ENCODE assay signal across 8 mouse cellular contexts in the genomic region with DNA sequence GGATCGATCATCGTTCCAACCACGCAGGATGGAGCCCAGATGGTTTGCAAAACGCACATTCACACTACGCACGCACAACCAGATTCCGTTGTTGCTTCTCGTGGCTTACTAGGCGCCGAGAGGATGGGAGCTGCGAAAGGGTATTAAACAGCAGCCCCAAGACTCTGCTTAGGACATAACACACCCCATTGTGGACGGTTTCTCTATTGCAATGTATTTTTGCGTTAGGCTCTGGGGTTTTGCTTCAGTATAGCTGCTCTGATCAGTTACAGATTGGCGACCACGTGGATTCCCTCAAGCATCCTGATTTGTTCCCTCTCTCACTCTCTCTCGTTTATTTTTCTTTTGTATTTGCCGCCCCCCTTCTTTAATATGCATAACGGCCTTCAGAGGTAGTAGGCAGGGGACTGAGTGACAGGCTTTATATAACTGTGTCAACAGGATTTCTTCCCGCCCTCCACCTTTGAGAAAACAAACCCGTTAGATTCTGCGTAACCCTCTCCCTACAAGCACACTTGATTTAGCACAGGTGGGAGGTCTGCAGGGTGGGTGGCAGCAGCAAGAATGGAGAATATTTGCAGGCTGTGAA. TPM values are rescaled to one million over a fixed set of nuclear protein-coding genes. Genes with fewer than 3 reads are reported as not detected.
DNase-seq lines count a peak whose midpoint lies in the region; ATAC-seq and TF ChIP-seq lines count a peak whose summit lies in the region.

No protein-coding gene starts in this region.

- H3K9ac ChIP-seq in heart, embryonic 13.5 days = peak overlapping the region; percentile 87
- H3K9ac ChIP-seq in embryonic facial prominence, embryonic 11.5 days (replicated peaks; ENCODE audit: low read length) = peak overlapping the region; percentile 89
- H3K9ac ChIP-seq in limb, embryonic 15.5 days = peak overlapping the region; percentile 56; the same call in 1 of the 2 replicates

- no peak overlapping the region for H3K27ac ChIP-seq in heart, embryonic 13.5 days (replicated peaks)
- H3K27ac ChIP-seq in embryonic facial prominence, embryonic 11.5 days (replicated peaks; ENCODE audit: low read depth, low read length) = peak overlapping the region; percentile 98
- peak overlapping the region; percentile 99 for H3K27ac ChIP-seq in limb, embryonic 15.5 days

- TF ChIP-seq CTCF in E14TG2a.4 (conservative IDR thresholded peaks at IDR 0.05; ENCODE audit: low read length) = no peak

- H3K36me3 ChIP-seq in heart, embryonic 13.5 days = no peaks in the 10 kb centered on the region
- peaks cover 8% of the 10 kb centered on the region for H3K36me3 ChIP-seq in E14TG2a.4 (ENCODE audit: insufficient read depth, low read length)
- H3K36me3 ChIP-seq in embryonic facial prominence, embryonic 11.5 days (replicated peaks; ENCODE audit: control insufficient read depth, insufficient read depth, low read depth, low read length) = no peaks in the 10 kb centered on the region
- H3K36me3 ChIP-seq in limb, embryonic 15.5 days = no peaks in the 10 kb centered on the region

- H3K4me3 ChIP-seq in heart, embryonic 13.5 days = peak overlapping the region; percentile 93
- H3K4me3 ChIP-seq in E14TG2a.4 (replicated peaks; ENCODE audit: low read length) = peak overlapping the region; percentile 98
- peak overlapping the region; percentile 93 for H3K4me3 ChIP-seq in embryonic facial prominence, embryonic 11.5 days (ENCODE audit: low read depth, low read length)
- peak overlapping the region; percentile 97 for H3K4me3 ChIP-seq in limb, embryonic 15.5 days

- H3K4me2 ChIP-seq in heart, embryonic 13.5 days = peak overlapping the region; percentile 100
- H3K4me2 ChIP-seq in embryonic facial prominence, embryonic 11.5 days (ENCODE audit: low read depth, low read length) = peak overlapping the region; percentile 89
- peak overlapping the region; percentile 96 for H3K4me2 ChIP-seq in limb, embryonic 15.5 days

- H3K4me1 ChIP-seq in heart, embryonic 13.5 days = peaks cover 33% of the 10 kb centered on the region
- H3K4me1 ChIP-seq in E14TG2a.4 (replicated peaks; ENCODE audit: low read depth, low read length) = peaks cover 32% of the 10 kb centered on the region
- H3K4me1 ChIP-seq in embryonic facial prominence, embryonic 11.5 days (ENCODE audit: control insufficient read depth, insufficient read depth, low read length) = peaks cover 5% of the 10 kb centered on the region
- H3K4me1 ChIP-seq in limb, embryonic 15.5 days = peaks cover 32% of the 10 kb centered on the region

- intact Hi-C loops in heart, postnatal 25 days (cut with DNase I) = loop anchor here (1.0 to 5.0 kb wide), 2 partner anchors 42 to 111 kb away; no protein-coding TSS in a partner anchor

- peaks cover 29% of the 10 kb centered on the region; the same call in 1 of the 2 replicates for H3K27me3 ChIP-seq in heart, embryonic 13.5 days (replicated peaks)
- peaks cover 16% of the 10 kb centered on the region for H3K27me3 ChIP-seq in E14TG2a.4 (ENCODE audit: insufficient read depth, low read length)
- no peaks in the 10 kb centered on the region for H3K27me3 ChIP-seq in embryonic facial prominence, embryonic 11.5 days (ENCODE audit: control insufficient read depth, insufficient read depth, low read length)
- no peaks in the 10 kb centered on the region for H3K27me3 ChIP-seq in limb, embryonic 15.5 days

- no peak for DNase-seq in heart, postnatal 25 days (ENCODE audit: low spot score)
- DNase-seq in embryonic facial prominence, embryonic 11.5 days (ENCODE audit: low spot score) = peak; percentile 70
- peak; percentile 72 for DNase-seq in induced T-regulatory cell, adult 2 months (ENCODE audit: low read depth)
- peak; percentile 81 for DNase-seq in right cerebral cortex, adult 18-20 months
- DNase-seq in urinary bladder, adult 18-20 months (ENCODE audit: low spot score in 2 of 2) = no peak

- no peaks in the 10 kb centered on the region for H3K9me3 ChIP-seq in heart, embryonic 13.5 days
- no peaks in the 10 kb centered on the region for H3K9me3 ChIP-seq in E14TG2a.4 (ENCODE audit: low read length)
- no peaks in the 10 kb centered on the region for H3K9me3 ChIP-seq in embryonic facial prominence, embryonic 11.5 days (replicated peaks; ENCODE audit: control insufficient read depth, low read length)
- H3K9me3 ChIP-seq in limb, embryonic 15.5 days = no peaks in the 10 kb centered on the region

- WGBS in heart, embryonic 13.5 days = 2% methylated on average over 21 of the region's 21 CpGs
- under 1% methylated on average over 21 of the region's 21 CpGs for WGBS in embryonic facial prominence, embryonic 11.5 days
- WGBS in limb, embryonic 15.5 days = under 1% methylated on average over 21 of the region's 21 CpGs

- ATAC-seq in heart, embryonic 13.5 days (ENCODE audit: extremely low read depth, insufficient number of reproducible peaks, low FRiP score, low TSS enrichment) = no peak
- ATAC-seq in embryonic facial prominence, embryonic 11.5 days (replicated peaks; ENCODE audit: insufficient number of reproducible peaks, low FRiP score, low TSS enrichment, low read depth) = 0 out of 2 replicates have a peak, but pooled peaks have one; percentile 2
- ATAC-seq in limb, embryonic 15.5 days (ENCODE audit: insufficient number of reproducible peaks, low FRiP score, low TSS enrichment, low read depth) = no peak

RNA-seq across cellular contexts. Expression of a gene that starts 2.0 kb away (rescaled TPM):
- 6.1 and 6.5 TPM in 2 replicates for polyA plus RNA-seq in heart, embryonic 13.5 days (2015; fragmentation: Nextera tagmentation; extraction: Ambion mirVana)
- 10 to 100 TPM; 23.2 to 28.1 TPM for total RNA-seq in heart, postnatal 25 days (2021)
- 9.8 and 12.2 TPM in 2 replicates for polyA plus RNA-seq in embryonic facial prominence, embryonic 11.5 days (2014; fragmentation: Nextera tagmentation; extraction: Ambion mirVana)
- 12.4 and 13.7 TPM in 2 replicates for polyA plus RNA-seq in limb, embryonic 15.5 days (2015; fragmentation: Nextera tagmentation; extraction: Ambion mirVana)

RNA-seq across cellular contexts. Expression of a gene that starts 37.5 kb away (rescaled TPM):
- polyA plus RNA-seq in heart, embryonic 13.5 days (2015; fragmentation: Nextera tagmentation; extraction: Ambion mirVana) = 1,009 and 1,200 TPM in 2 replicates
- total RNA-seq in heart, postnatal 25 days (2021) = 1,000 to 10,000 TPM; 1,628 to 1,660 TPM
- polyA plus RNA-seq in embryonic facial prominence, embryonic 11.5 days (2014; fragmentation: Nextera tagmentation; extraction: Ambion mirVana) = 572 and 583 TPM in 2 replicates
- 568 and 652 TPM in 2 replicates for polyA plus RNA-seq in limb, embryonic 15.5 days (2015; fragmentation: Nextera tagmentation; extraction: Ambion mirVana)

Comparison
In these comparisons a context has a peak if more than half of its experiments do, and no peak if none do; other contexts are left out.
1. DNase-seq: peak in embryonic facial prominence, embryonic 11.5 days (single experiment), induced T-regulatory cell, adult 2 months (single experiment) and right cerebral cortex, adult 18-20 months (single experiment); none in heart, postnatal 25 days (single experiment) and urinary bladder, adult 18-20 months (0 of 2).
2. Peak in every context shown above with its lines, with median percentiles within 50 percentile points of each other: H3K4me2 ChIP-seq, H3K4me3 ChIP-seq and H3K9ac ChIP-seq.